Mouse (Mus musculus) bone marrow, adult 2 months (tissue): ENCODE results near the gene Pitx1. TPM values are rescaled to one million over a fixed set of nuclear protein-coding genes. Genes with fewer than 3 reads are reported as not detected.
A peak's percentile ranks its signal among the peaks of the same experiment; 100 is the strongest.

ENCODE experiments used
- H3K27ac ChIP-seq: fragments of 200-500 bp; 2 replicates; pipeline ENCODE4 v1.5.1; 2012; ENCODE audit warnings: low read depth, mild to moderate bottlenecking, control low read depth, inconsistent platforms, low read length; ENCODE audit not compliant: control insufficient read depth, poor library complexity, insufficient read depth
- H3K4me1 ChIP-seq: fragments of 200-500 bp; 2 replicates; pipeline ENCODE4 v1.6.1; 2011; ENCODE audit warnings: low read length; ENCODE audit not compliant: control insufficient read depth, insufficient read depth
- H3K4me3 ChIP-seq: fragments of 200-500 bp; replicated peaks from 2 replicates; pipeline ENCODE3; 2011; ENCODE audit warnings: mild to moderate bottlenecking, low read depth, low read length, control low read depth; ENCODE audit not compliant: control insufficient read depth
- CTCF ChIP-seq: fragments of 200-500 bp; IDR thresholded peaks from 2 replicates; pipeline ENCODE4 v1.5.1; 2011; ENCODE audit warnings: low read length, control low read depth; ENCODE audit not compliant: control insufficient read depth, insufficient read depth
- POLR2A ChIP-seq: fragments of 200-500 bp; IDR thresholded peaks from 2 replicates; pipeline ENCODE4 v1.6.1; 2011; ENCODE audit warnings: low read depth, mild to moderate bottlenecking, control low read depth, low read length, borderline replicate concordance; ENCODE audit not compliant: control insufficient read depth
- WGBS: fragments of 180-500 bp; shearing (Covaris S2); methylation state at CpG from one replicate; pipeline ENCODE4 v1.1.7; 2018; 5-methylcytosine and 5-hydroxymethylcytosine counted together
- polyA plus RNA-seq: library from polyadenylated mRNA; stranded (reverse); fragments of >200 nt; gene quantifications from 2 replicates; pipeline ENCODE4 v1.2.4, GENCODE M21; 2011; ENCODE audit warnings: low replicate concordance; ENCODE audit not compliant: missing spikeins, insufficient read depth, insufficient read length

Gene Pitx1
- polyA plus RNA-seq, 1 experiment = 0.82 TPM

GRCm38 (mm10) chr13:55852205-55852604, 16.2 kb upstream of the Pitx1 start:
- WGBS = 60% methylated on average over 3 of the region's 3 CpGs

GRCm38 (mm10) chr13:55850726-55851125, 14.7 kb upstream of the Pitx1 start:
- no peak overlapping the region for H3K4me3 ChIP-seq
- H3K4me1 ChIP-seq = no peaks in the 10 kb centered on the region; the same call in 1 of the 2 replicates
- H3K27ac ChIP-seq = no peak overlapping the region
- TF ChIP-seq CTCF (no peak), POLR2A (no peak)
- WGBS = 83% methylated on average over 5 of the region's 5 CpGs

More at GRCm38 (mm10) chr13:55852205-55852604, 16.2 kb upstream of the Pitx1 start:
- Histone ChIP-seq H3K4me1 (no peaks in the 10 kb centered on the region; the same call in 1 of the 2 replicates), H3K27ac (no peak overlapping the region), H3K4me3 (no peak overlapping the region)
- no peak for TF ChIP-seq POLR2A
- TF ChIP-seq CTCF = no peak

GRCm38 (mm10) chr13:55848604-55849190, 12.7 kb upstream of the Pitx1 start:
- Histone ChIP-seq H3K4me1 (no peaks in the 10 kb centered on the region), H3K4me3 (no peak overlapping the region), H3K27ac (no peak overlapping the region)
- 47% methylated on average over 13 of the region's 13 CpGs for WGBS
- TF ChIP-seq CTCF (no peak), POLR2A (no peak)

GRCm38 (mm10) chr13:55847805-55848204, 11.8 kb upstream of the Pitx1 start:
- H3K27ac ChIP-seq = no peak overlapping the region
- H3K4me3 ChIP-seq = no peak overlapping the region
- no peaks in the 10 kb centered on the region for H3K4me1 ChIP-seq
- WGBS = 13% methylated on average over 10 of the region's 10 CpGs
- TF ChIP-seq CTCF (no peak), POLR2A (no peak)

DNA sequence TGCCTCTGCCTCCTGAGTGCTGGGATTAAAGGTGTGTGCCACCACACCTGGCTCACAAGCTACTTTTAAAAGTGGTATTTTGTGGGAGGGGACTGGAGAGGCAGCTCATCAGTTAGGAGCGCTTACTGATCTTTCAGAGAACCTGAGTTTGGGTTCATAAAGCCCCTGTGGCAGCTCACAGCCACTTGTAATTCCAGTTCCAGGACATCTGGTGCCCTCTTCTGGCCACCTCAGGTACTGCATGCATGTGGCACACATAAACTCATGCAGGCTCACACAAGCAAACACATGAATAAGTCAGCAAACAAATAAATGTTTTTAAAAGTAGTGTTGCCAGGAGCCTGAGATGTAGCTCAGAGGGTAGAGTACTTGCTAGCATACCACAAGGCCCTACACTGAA, 7.7 kb upstream of the Pitx1 start:
- H3K4me1 ChIP-seq = no peaks in the 10 kb centered on the region; the same call in 1 of the 2 replicates
- H3K27ac ChIP-seq = no peak overlapping the region
- 93% methylated on average over 1 of the region's 1 CpGs for WGBS
- H3K4me3 ChIP-seq = no peak overlapping the region
- TF ChIP-seq CTCF (peak; percentile 47; the same call in 1 of the 2 replicates), POLR2A (no peak)

DNA sequence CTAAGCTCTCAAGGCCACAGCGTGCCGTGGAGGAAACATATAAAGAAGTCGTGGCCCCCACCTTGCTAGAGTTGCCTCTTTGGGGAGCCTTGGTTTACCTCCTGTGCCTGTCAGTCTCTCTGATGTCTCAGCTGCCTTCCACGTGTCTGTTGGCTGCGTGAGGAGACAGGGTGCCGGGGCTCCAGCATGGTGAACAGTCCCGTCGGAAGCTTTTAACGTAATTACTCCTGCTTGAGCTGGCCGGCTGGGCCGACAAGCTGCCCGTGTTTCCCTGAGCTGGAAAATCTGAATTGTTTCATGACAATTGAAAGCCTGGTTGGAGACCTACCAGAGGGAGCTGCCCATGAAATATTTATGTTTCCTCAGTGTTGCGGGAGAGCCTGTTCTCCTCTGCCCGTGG, 4.2 kb upstream of the Pitx1 start:
- 58% methylated on average over 14 of the region's 14 CpGs for WGBS
- H3K27ac ChIP-seq = no peak overlapping the region
- H3K4me1 ChIP-seq = no peaks in the 10 kb centered on the region; the same call in 1 of the 2 replicates
- H3K4me3 ChIP-seq = no peak overlapping the region
- TF ChIP-seq POLR2A = no peak
- no peak for TF ChIP-seq CTCF

DNA sequence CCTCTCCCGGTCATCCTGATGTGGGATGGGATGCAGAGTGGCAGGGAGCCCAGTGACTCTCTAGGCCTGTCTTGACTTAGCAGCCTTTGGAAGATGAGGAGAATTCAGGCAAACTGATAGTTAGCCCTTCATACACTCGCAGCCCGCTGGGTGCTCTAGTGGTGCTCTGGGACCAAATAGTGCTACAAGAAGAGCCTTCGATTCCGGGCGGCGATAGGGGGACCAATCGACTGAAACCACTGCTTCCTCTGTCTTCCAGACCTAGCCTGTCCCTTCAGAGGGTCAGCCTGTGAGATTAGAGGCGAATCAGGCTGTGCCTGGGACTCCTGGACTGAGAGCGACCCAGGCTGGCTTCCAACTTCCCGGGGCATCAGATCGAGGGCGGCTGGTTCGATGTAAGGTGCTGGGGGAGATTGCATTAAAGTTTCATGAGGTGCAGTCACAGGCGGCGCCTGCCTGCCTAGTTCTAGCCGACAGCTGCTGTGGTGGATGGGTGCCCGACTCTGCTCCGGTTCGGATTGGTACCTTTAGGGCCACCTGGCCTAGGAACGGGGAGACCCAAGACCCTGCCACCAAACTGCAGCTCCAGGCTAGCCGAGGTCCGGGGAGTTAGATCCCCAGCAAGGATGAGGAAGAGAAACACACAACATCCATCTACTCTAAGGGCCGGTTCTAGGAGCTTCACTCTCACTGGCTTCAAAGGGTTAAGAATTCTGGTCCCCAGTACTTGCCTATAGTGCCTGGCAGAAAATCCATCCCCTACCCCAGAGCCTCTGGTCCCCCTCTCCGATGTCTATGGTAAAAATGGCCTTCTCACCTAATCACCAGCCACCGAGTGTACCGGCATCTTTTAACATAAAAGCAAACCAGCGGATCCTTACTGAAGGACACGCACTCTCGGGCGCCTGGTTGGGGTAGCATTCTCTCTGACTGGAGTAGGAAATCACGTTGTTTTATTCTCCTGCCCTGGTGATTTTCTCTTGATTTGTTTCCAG, 1.1 kb upstream of the Pitx1 start:
- H3K4me3 ChIP-seq = no peak overlapping the region
- TF ChIP-seq POLR2A (no peak), CTCF (no peak)
- 5% methylated on average over 32 of the region's 32 CpGs for WGBS
- no peaks in the 10 kb centered on the region; the same call in 1 of the 2 replicates for H3K4me1 ChIP-seq
- H3K27ac ChIP-seq = no peak overlapping the region

GRCm38 (mm10) chr13:55835548-55836097, 369 bp downstream of the Pitx1 start:
- Histone ChIP-seq H3K4me3 (no peak overlapping the region), H3K27ac (no peak overlapping the region; the same call in 1 of the 2 replicates), H3K4me1 (no peaks in the 10 kb centered on the region)
- 8% methylated on average over 33 of the region's 33 CpGs for WGBS
- TF ChIP-seq CTCF (no peak), POLR2A (peak; percentile 9; the same call in 1 of the 2 replicates)

- Histone ChIP-seq H3K4me1 (no peaks in the 10 kb centered on the region), H3K4me3 (no peak overlapping the region), H3K27ac (no peak overlapping the region)
- WGBS = 32% methylated on average over 5 of the region's 5 CpGs
- TF ChIP-seq CTCF (no peak), POLR2A (no peak)
These were observed 1.3 kb downstream of the Pitx1 start for GRCm38 (mm10) chr13:55834667-55835066.
